Mouse (Mus musculus) c-Kit-positive CD71-positive TER-119-positive erythroid progenitor cells, embryonic 14.5 days (primary cell): ENCODE data around the gene Mapk10.

Experiments
- DNase-seq: peaks from one replicate; pipeline ENCODE4 v3.0.0-alpha.2; 2013; ENCODE audit warnings: low spot score

Gene Mapk10

DNA sequence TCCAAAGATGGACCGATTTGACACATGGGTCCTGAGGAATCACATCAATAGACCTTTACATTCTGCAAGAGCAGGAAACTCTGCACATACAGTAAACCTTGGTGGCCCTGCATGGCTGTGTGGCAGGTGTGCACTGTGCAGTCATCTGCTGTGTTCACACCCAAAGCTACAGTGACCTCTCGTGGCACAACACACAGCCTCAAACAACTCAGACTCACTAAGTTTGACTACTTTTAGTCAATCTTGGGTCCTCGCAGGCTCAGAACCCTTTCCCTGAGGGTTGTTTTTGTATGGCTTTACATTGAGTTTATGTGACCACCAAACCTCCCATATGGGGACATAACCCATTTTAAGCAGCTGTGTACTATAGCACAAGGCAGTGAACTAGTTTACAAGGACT lies 47.1 kb downstream of the Mapk10 start:
- DNase-seq, result no peak

DNA sequence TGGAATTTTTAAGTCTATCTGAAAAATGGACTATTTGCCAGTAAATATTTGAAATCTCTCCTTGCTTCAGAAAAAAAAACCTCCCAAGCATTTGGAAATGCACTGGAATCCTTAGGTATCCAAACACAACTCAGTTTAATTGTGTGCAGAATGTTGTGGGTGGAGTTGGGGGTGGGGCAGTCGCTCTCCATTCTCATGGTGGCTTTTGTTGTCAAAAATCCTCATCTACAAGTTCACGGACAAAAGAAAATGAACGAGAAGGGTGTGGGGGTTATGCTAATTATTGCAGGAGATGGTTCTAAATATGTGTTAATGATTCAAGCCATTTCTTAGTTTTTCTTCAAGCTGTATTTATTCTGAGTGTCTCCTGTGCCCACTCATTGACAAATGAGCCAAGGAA lies 49.6 kb downstream of the Mapk10 start:
- DNase-seq, result no peak

DNA sequence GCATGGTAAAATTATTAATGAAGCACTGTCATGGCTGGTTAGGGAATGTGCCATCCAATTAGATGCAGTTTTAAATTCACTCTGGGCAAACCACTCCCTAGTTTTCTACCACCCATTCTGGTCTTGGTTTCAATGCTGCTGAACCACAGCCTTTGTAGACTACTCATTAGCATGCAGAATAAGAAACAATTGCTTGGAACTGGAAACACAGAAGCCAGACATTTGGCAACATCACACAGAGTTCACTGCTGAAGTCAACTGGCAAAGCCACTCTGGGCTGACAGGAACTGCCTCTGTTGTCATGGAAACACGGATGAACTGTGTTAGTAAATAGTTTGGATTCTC lies 50.0 kb downstream of the Mapk10 start:
- no peak for DNase-seq

DNA sequence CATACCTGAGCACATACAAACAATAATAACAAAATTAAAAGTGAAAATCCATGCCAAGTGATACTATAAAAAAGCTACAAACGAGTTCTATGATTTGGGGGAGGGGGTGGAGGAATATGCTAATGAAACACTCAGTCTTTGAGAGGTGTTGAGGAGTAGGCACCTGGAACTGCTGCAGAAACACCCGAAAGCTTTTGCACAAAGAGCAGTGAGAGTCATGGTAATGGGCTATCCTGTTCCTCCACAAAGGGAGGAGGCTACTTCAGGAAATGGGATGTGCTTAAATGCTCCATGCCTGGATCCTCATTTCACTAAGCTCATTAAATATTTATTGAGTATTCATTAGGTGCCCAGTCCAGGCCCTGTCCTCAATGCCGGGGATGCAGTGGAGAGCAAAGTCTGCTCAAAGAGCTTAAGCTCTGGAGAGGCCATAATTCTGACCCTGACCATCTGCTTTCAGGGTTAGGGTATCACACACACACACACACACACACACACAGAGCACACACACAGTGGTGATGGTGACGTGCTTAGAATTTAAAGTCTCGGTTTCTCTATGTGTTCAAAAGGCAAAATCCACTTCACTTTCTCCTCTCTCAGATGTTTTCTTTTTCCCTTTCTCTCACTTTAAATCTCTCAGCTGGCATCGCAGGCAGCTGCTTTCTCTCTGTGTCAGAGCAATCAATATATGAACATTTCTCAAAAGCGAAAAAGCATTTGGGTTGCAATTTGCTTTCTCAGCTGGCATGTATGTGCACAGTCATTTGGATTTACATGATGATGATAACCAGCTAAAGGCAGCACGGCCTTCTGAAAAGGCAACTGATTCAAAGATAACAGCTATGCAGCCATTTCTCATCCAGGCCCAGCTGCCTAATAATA lies 50.6 kb downstream of the Mapk10 start:
- no peak for DNase-seq

DNA sequence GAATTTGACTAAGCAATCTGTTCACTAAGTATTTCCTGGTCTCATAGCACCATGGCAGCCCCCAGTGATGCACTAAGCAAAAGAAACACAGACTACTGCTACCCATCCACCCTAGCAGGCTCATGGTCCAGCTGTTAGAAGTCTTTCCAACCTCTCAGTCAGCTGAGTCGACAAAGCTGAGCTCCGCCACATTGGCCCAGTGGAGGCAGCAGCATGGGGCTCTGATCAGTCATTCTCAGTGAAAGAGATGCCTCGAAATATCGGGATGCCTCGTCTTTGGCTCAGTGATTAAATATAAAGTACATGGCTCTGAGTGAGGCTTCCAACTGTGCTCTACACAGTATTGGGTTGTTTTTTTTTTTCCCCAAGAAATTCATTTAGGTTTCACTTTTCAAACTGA lies 70.2 kb downstream of the Mapk10 start:
- DNase-seq, result no peak

DNA sequence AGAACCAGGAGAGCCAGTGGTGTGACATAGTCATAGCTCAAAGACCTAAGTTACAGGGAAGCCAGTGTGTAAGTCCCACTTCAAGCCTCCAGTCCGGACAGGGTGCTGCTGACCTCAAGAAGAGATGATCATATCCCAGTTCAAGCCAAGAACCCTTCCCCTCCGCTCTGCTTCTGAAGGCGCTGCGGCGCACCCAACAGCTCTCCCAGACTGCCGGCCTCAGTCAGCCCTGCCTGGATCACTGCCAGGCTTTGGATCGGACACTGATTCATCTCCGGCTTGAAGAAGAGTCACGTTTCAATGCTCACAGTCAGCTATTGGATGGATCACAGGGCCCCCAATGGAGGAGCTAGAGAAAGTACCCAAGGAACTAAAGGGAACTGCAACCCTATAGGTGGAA lies 76.3 kb downstream of the Mapk10 start:
- DNase-seq, result no peak

DNA sequence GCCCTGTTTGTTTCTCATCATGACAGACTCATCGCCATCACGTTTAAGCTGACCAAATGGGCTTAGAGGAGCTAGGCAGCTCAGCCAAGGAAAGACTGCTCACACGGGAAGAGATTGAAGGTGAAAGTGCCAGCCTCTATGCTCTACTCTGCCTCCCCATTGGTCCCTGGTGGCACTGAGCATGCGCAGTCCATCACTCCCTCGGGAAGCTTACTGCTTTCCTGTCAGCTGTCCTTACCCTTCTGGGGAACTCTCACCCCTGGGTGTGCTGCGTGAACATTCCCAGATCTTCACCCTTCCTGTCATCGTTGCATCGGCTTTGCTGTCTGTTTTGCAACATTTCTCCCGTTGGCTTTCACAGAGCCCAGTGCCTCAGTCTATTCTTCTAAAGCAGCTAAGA lies 77.5 kb downstream of the Mapk10 start:
- DNase-seq, result no peak

DNA sequence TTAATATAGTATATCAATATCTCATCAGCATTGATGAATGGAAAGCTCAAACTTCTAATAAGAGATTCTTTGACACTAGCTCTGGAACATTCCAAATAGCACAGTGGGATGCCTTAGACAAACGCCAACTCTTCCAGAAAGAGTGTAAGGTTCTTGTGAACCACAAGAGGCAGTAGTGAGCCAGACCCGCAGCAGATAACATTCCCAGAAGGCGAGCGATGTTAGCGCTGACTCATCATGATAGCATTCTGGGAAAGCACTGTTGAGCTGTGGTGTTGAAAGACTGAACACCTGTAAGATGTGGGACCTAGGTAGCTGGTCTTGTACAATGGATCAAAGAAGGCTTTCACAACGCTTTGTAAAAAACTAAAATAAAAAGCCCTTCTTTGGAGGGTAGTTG lies 78.3 kb downstream of the Mapk10 start:
- DNase-seq, result no peak

DNA sequence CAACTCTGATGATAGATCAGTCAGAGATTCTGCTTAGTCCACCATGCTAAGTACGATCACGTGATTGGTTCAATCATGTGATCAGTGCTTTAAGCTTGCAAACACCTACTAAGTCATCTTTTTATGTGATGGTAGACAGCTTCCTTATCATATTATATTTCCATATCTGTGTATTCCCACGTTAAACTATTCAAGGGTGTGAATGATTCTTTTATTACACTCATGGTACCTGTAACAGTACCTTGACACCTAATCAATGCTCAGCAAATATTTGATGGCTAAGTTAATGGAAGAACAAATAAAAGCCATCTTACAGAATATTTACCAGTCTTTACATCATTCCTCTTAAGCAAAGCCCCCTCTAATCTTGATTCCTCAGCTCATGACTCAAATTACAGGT lies 91.5 kb downstream of the Mapk10 start:
- DNase-seq, result no peak

DNA sequence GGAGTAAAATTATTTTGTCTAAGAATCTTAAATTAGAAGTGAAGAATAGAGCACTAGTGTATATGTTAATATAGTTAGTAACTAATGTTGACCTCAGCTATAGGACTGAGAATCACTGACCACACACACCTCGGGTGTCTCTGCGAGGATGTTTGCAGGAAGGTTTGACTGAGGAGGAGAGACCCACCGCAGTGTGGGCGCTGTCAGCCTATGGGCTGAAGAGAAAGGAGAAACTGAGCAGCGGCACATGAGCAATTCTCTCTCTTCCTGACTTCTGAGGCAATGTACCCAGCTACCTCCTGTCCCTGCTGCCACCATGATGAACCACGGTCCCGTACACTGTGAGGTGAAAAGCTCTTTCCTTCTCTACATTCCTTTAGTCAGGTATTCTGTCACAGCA lies 95.6 kb downstream of the Mapk10 start:
- DNase-seq, result no peak

DNA sequence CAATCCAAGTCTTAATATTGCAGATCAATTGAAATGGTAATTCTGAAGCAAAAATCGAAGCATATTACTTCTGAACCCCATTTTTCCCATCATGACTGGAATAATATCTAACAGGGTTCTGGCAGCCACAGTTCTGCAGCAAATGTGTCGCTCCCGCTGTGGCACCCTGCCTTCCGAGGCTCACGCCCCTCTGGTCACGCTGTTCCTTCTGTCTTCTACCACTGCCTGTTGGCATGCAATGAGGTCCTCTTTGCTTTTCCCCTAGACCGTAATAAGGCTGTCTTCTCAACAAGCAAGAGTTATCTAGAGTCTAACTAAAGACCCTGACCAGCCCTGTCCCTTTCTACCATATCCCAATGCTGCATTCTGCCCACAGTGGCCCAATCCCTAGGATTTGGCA lies 98.7 kb downstream of the Mapk10 start:
- no peak for DNase-seq

DNA sequence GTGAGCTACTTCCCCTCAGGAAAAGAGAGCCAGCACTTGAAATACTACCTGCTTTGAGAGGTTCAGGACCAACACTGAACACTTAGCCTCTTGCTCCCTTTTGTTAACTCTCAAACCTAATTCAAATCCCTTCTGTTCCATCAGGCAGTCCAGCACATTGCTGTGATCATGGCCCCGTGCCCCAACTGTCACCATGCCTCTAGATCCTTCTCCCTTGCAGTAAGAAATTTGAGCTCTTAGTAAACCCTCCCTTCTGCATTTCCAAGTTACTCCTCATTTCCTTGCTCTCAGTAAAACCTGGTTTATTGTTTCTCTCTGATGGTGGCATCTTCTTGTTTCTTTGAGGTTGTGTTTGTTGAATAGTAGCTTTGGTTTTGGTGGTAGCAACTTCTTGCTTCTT lies 101.7 kb downstream of the Mapk10 start:
- no peak for DNase-seq

DNA sequence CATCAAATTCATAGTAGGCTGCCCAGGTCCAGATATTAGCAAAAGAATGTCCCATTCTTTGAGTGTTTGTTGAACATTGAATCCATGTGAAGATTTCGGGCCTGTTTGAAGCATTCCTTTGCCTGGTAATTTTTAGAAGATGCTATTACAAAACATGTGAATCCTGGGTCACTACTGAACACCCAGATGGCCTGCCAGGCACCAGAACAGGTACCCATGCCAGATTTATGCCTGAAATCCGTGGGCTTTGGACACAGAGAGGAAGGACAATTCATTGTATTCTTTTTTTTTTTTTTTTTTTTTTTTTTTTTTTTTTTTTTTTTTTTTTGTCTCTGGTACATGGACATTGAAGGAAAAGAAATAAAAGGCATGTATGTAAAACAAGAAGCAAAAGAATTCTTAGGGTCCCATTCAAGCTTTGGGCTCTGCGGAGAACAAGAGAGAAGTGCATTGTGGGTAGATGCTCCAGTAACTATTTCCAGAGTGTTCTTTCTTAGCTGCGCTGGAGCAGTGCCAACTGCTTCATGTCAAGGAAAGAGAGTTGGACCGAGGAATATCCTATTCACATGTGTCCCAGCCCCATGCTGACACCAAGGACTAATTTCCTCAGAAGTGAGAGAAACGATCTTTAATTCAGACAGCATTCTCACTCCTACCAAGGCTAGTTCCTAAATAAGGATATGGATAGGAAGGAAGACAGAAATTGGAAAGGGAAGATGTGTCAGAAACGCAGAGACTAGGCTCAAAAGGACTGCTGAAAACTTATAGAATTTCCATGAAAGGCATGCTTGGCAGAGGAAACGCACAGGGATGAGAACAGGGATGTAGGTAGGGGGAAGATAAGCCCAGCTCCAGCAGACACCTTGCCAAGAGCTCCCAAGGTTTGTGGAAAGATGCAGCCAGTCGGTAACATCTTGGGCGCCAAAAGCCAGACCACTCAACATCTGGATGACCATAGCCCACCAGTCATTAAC lies 105.4 kb downstream of the Mapk10 start:
- DNase-seq, result no peak

DNA sequence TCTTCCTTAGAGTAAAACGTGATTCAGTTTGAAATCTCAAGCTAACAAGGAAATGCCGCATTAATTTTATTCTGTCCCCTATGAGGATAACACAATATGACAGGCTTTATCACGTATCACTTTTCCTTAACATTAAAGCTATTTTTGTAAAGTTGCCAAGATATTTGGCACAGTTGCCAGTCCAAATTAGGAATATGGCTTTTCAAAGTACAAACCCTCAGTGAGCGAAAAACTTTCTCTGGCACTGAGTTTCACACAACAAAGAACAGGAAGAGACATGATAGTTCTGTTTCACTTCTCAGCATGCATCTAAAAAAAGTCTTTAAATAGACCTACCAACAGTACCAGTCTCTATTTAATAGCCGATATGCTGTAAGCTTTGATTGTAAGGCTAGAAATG lies 107.1 kb downstream of the Mapk10 start:
- no peak for DNase-seq

DNA sequence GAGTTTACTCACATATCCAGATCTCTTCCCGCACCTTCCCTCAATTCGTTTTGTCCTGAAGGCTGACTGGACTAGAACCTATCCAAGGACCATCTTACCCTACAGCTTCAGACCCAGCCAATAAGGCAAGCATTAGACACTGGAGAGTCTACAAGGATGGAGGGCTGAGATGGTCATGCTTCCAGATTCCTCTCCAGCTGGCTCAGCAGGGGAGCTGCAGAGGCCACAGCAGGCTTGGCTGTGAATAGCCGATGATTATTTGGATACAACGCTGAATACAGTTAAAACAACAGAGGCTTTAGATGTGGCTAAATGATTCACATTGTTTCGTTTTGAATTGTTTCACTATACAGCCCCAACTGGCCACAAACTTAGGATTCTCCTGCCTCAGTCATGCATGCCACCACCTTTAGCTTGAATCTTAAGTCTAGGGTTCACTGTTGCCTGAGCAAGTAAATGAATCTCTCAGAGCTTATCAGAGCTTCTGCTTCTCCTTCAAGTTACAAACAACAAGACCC lies 108.2 kb downstream of the Mapk10 start:
- no peak for DNase-seq

DNA sequence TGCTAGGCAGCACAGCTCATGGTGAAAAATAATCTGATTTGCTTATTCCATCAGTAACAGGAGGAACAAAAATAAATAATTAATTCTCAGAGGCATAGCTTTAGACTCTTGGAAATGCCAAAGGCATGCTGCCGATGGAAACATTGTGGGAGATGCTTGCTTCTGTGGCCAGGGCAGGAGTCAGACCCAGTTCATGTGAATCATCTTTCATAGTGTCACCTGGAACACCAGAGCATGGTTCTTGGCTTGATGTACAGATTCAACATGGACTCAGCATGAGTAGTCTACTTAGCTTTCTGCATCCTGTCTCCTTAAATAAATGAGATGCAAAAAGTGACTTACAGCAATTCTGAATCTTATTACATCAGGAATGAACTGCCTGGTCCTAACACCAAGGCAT lies 109.0 kb downstream of the Mapk10 start:
- no peak for DNase-seq

DNA sequence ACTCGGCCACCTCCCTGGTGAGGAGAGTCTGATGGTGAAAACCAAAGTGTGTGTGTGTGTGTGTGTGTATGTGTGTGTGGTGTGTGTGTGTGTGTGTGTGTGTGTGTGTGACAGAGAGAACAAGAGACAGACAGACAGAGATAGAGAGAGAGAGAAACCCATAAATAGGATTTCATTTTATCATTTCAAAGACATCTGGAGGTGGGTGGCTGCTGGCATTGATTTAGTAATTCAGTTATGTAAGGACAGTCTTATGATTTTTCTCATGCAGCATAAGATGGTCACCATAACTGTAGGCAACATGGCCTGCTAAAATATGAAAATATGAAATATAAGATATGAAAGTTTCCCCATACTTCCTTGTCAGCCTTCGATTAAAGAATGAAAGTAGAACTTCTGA lies 117.0 kb downstream of the Mapk10 start:
- DNase-seq, result no peak

DNA sequence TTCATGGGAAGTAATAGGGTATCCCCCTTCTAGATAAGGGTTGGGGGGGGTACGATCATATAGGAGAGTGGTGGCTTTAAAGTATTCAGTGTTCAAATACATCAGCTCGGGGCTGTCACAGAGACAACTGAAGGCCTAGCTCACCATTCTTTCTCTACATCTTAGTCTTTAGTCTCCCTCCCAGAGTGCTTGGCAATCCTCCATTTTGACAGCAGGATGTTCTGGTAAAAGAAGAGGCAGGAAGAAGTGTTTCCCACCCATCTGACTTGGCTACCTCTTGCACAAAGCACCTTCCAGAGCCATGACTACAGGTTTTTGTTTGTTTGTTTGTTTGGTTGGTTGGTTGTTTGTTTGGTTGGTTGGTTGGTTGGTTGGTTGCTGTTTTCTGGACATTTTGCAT lies 125.3 kb downstream of the Mapk10 start:
- no peak for DNase-seq

DNA sequence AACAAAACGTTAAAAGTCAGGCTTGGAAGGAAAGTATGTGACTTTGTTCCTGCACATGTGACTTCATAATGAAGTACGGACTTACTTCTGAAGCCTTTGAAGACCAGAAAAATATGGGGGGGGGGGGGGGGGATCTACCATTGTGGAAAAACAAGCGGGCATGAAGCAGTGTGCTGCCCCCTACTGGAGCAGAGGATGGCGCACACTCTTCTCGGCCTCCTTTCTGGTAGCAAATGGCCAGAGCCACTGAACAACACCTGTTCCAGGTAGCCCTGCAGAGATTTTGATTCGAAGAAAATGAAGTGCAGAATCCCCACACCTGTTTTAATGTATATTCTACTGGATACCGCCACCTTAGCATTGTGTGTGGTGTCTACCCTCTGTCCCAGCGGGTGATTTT lies 135.7 kb downstream of the Mapk10 start:
- DNase-seq, result no peak

DNA sequence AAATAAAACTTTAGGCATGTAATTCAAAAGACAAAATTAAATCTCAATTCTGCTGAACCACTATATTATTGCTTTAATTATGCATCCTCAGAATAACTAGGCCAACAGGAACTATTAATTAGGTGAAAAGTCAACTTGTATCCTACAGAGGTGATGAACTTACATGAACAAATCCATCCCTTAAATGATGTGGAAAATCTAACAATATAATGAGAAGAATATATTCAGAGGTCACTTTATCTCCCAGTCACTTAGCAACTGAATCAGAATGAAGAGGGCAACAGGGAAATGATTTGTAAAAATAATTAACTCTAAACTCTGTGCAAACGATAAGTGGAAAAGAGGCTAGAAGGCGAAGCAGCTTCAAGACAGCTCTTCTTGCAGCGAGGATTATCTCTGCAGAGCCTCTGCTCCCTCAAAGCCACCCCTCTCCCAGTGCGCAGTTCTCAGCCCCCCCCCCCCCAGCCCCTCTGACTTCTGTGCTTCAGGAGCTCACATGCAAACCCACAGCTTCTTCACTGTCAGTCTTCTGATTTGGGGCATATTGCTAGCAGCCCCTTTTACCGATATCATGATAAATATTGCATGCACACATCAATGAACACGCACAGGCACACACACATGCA lies 138.8 kb downstream of the Mapk10 start:
- DNase-seq, result no peak

DNA sequence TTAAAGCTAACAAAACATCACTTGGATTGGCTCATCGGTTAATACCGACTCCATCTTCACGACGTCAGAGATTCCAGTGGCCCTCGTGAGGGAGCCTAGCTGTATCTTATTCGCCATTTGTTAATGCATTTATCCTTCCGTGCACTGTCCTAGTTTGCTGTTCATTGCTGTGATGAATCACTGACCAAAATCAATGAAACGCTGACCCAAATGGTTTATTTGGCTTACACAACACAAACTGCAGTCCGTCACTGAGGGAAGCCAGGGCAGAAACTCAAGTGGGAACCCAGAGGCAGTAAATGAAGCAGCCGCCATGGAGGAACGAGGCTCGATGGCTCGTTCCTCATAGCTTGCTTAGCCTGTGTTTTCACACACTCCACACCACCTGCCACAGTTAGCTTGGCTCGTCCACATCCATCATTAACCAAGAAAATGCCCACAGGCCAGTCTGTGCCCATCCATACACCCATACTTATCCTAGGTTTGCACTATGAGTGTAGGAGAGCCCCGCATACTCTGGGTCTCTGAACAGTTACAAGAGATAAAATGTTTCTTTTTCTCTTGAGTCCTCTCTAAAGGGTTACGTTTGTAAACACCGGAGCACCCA lies 140.0 kb downstream of the Mapk10 start:
- no peak for DNase-seq

DNA sequence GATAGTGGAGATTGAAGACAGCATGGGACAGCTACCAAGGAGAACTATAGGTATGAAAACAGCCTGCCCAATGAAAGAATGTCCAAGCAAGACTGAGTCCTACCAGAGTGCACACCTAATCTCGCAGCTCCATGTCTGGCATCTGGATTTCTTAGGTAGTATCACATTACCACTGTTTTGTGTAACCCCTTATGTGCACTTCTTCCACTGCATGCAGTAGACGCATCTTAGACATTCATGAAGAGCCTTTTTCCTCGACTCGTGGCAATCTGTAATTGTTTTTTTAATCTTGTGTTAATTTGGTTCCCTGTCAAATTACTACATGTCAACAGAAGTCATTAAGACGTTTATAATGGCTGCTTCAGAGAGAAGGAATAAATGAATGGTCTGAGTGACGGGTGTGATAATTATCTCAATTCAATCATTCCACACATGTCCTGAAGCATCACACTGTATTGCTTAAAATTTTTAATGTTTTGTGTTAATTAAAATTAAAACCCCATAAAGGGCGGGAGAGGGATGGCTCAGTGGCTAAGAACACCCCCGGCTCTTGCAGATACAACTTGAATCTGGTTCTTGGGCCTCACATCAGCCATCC lies 160.7 kb downstream of the Mapk10 start:
- no peak for DNase-seq
